Mouse (Mus musculus): ENCODE data around the gene Gzmd.
"Not testable (repeated sequence)": the region's sequence is repeated elsewhere in the genome, so short reads cannot be mapped to it uniquely, and the experiment has no call there.

The Gzmd gene

GRCm38 (mm10) chr14:56132508-56132907 lies at the start of gene Gzmd:
TSS of gene Gzmd (minus strand) at chr14:56132608.
- DNase-seq (ENCODE audit: low spot score): not testable (repeated sequence)

GRCm38 (mm10) chr14:56177651-56178050 lies 45.2 kb upstream of the Gzmd start:
- DNase-seq (ENCODE audit: low spot score): not testable (repeated sequence)

DNA sequence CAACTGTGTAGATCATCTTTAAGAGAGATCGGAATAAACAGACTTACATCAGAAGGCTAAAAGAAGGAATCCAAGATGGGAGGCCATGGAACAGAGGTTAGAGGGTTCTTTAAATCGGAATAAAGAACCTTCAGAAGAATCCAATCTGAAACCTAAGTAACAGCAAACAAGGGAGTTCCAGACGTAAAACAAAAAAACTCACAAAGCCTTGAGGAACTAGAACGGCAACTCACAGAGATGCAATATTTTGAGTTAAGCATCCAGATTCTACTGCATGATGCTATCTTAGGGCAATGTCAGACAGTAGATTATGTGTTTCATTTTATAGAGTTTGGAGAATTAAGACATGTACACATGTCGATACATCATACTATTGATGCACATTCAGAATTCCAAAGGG lies 42.1 kb upstream of the Gzmd start, which contains the start of gene Gzmn:
Gene Gzmn (minus strand): TSS at position 101 of the 400 bp plus-strand sequence.
- DNase-seq (ENCODE audit: low spot score): no peak

DNA sequence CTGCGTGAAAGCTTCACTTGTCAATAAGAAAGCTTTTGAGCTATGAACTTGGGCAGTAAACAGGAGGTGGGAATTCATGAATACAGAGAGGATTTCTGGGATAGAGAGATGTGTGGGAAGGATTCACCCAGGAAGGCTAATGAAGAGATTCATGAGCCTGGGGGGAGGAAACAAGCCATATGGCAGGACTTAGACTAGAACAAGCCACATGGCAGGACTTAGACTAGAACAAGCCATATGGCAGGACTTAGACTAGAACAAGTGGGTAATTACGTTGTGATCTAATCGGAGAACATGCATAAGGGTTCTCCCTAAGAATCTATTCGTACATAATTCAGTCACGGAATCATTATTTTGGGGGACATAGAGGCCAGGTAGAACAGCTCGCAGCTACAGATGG lies 41.0 kb upstream of the Gzmd start:
- no peak for DNase-seq (ENCODE audit: low spot score)

GRCm38 (mm10) chr14:56172744-56173143 lies 40.3 kb upstream of the Gzmd start:
- no peak for DNase-seq (ENCODE audit: low spot score)

GRCm38 (mm10) chr14:56168009-56168408 lies 35.6 kb upstream of the Gzmd start:
- no peak for DNase-seq (ENCODE audit: low spot score)

GRCm38 (mm10) chr14:56162109-56162508 lies 29.7 kb upstream of the Gzmd start:
- DNase-seq (ENCODE audit: low spot score): no peak

- DNase-seq (ENCODE audit: low spot score): not testable (repeated sequence)
These were observed 27.1 kb upstream of the Gzmd start, which contains the start of gene Gzmg for GRCm38 (mm10) chr14:56159479-56159878. TSS of gene Gzmg (minus strand) at chr14:56159579.

DNA sequence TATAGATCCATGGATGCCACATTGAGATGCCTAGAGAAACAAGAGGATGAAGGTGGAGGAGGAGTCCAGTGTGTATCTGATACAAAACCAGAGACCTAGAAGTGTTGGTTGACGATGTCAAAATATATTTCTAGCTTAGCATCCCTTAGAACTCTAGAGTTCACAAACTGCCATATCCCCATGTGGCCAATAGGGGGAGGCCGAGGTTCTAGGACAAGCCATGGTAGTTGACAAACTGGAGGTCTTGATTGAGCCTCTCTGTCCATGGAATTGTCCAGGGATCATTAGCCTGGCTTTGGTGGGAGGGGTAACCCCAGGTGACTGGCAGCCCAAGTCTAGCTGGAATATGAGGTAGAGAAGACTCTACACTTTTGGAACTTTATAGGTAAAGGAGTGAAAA lies 22.9 kb upstream of the Gzmd start:
- DNase-seq (ENCODE audit: low spot score): no peak

DNA sequence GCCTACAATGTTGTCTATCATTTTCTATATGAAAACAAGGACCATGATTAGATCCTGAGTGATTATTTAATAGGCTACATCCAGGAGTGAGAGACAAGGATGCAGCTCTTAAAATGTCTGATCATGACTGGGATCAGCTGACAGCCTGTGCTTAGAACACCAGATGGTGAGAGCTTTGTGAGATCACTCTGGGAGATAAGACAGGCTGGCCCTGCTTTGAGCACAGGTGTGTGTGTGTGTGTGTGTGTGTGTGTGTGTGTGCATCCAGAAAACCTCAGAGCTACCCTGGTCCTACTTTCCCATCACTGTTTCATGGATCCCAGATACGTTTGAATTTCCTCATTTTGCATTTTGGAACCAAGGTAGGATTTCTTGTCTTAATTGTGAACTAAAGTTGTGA lies 1.3 kb upstream of the Gzmd start:
- DNase-seq (ENCODE audit: low spot score): not testable (repeated sequence)

- DNase-seq (ENCODE audit: low spot score): no peak
These were observed 4.1 kb downstream of the Gzmd start for GRCm38 (mm10) chr14:56128341-56128740.

DNA sequence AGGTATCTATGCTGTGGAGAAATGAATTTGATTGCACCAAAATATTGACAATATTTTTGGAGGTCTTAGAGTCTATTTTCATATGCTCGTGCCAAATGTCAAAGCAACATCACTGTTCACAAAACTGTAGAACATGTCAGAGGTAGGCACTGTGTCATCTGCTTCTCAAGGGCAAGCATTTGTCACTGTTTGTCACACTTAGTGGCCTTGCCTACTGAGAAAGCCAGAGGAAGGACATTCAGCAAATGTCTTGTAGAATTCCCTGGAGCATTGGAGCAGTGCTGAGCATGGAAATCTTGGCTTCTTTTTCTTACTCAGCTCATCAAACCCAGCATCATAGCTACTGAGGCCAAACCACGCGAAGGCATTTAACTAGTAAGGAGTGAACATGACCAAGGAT lies 8.9 kb downstream of the Gzmd start:
- DNase-seq (ENCODE audit: low spot score): no peak

- no peak for DNase-seq (ENCODE audit: low spot score)
These were observed 11.9 kb downstream of the Gzmd start, which contains the start of gene Gzme for GRCm38 (mm10) chr14:56120525-56120924. TSS of gene Gzme (minus strand) at chr14:56120625.

- DNase-seq (ENCODE audit: low spot score): not testable (repeated sequence)
These were observed 16.7 kb downstream of the Gzmd start for GRCm38 (mm10) chr14:56115531-56116310.

GRCm38 (mm10) chr14:56105447-56106180 lies 26.8 kb downstream of the Gzmd start:
- DNase-seq (ENCODE audit: low spot score): no peak

- DNase-seq (ENCODE audit: low spot score): no peak
These were observed 27.4 kb downstream of the Gzmd start for GRCm38 (mm10) chr14:56105016-56105415.

DNA sequence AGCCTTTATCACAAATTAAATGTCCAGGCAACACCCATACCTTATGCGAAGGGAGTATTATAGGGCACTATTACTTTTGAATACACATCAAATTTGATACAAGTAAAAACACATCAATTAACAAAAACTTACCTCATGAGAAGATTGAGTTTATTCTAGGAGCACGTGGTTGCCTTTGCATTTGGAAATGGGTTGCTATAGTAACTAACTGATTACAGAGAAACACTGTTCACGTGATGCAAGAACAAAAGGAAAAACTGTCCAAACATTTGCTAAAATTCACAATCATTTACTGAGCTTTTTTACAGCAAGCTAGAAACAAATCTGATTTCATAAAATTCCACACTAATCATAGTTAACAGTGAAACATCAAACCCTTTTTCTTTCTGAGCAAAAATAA lies 29.0 kb downstream of the Gzmd start:
- no peak for DNase-seq (ENCODE audit: low spot score)

GRCm38 (mm10) chr14:56102386-56102785 lies 30.0 kb downstream of the Gzmd start, which contains the start of gene Ctsg:
TSS of gene Ctsg (minus strand) at chr14:56102574.
- DNase-seq (ENCODE audit: low spot score): no peak

GRCm38 (mm10) chr14:56098940-56099339 lies 33.5 kb downstream of the Gzmd start:
- DNase-seq (ENCODE audit: low spot score): no peak

DNA sequence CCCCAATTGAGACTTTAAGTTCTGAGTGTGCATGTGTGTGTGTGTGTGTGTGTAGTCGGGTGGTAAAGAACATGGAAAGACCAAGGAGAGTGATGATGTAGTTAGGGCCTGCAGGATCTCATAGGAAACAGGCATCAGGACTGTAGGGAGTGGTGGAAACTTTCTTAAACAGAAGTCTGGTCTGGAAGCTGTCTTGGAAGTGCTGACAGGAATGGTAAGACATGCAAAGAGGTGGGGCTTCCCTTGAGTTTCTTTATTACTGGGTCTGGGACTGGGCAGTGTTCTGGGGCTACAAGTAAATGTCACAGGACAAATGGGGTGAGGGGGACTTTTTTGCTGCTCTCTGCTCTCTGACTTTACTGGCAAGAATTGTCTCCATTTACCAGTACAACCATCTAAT lies 34.8 kb downstream of the Gzmd start:
- DNase-seq (ENCODE audit: low spot score): no peak

DNA sequence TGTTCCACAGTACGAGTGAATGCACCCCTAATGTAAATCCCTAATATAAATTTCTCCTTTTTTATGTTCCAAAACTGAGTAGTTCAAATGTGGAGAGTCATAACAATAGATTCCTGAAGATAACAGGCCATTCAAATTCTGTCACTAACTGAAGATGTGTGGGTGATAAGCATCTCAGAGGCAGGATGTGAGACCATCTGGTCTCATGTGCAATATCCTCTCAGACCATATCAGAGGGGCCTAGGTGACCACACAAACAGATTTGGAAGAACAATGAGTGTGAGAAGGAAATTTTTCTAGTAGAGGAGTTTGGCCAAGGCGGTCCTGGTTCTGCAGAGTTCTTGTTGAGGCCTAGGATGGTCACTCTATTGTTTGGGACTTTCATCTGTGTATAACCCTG lies 39.1 kb downstream of the Gzmd start:
- no peak for DNase-seq (ENCODE audit: low spot score)

DNA sequence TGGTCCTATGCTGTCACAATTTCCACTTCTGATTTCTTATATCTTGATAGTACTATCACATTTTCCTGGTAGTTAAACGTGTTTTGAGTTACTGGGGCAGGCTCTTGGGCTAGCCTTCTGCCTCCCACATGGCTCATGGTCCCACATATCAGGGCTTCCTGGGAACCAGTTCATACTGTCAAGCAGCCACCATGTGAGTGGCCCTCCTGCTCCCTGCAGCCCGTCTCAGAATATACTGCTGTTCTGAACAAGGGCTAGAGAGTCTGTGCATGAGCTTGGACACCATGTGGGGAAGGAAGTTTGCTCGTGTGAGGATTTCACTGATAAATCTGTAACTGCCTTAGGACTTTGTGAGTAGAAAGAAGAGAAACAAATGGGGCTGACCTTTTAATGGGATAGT lies 45.7 kb downstream of the Gzmd start:
- DNase-seq (ENCODE audit: low spot score): no peak

DNA sequence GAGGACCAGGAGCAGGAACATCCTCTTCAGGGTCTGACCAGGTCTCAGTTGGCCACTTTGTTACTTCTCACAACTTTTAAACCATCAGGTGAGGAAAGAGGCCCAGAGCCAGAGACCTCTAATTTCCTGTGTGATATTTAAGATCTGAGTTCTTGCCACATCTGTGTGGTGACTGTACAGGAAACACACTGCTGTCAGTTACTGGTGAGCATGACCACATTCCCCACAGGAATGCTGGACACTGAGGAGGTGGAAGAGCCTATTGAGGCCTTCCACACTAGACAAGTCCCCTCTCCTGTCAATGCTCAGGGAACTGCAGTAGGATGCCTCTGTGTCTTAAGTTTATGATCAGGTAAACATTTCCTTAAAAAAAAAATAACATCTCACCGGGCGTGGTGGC lies 47.2 kb downstream of the Gzmd start, which contains the start of gene Mcpt8:
Gene Mcpt8 (minus strand): TSS at position 107 of the 400 bp plus-strand sequence.
- DNase-seq (ENCODE audit: low spot score): no peak

Measured in ovary, adult 18-20 months (tissue).